Mouse (Mus musculus) heart, adult 8-10 months (tissue): Measurements from ENCODE around the gene Brd1. TPM values are rescaled to one million over a fixed set of nuclear protein-coding genes. Genes with fewer than 3 reads are reported as not detected.
"Not testable (repeated sequence)": the region's sequence is repeated elsewhere in the genome, so short reads cannot be mapped to it uniquely, and the experiment has no call there.

Source experiments
- DNase-seq: peaks from one replicate; pipeline ENCODE4 v3.0.0; 2022; ENCODE audit warnings: low spot score
- total RNA-seq, 4 experiments: library from RNA; stranded (reverse); gene quantifications; 2 replicates each; pipeline ENCODE4 v1.2.4; 2022

The Brd1 gene
- total RNA-seq, 4 experiments from 2014 or later: 26.5 to 29.6 (median 28.6) TPM

GRCm38 (mm10) chr15:88730717-88731116, 3.3 kb downstream of the Brd1 start:
- DNase-seq: no peak

DNA sequence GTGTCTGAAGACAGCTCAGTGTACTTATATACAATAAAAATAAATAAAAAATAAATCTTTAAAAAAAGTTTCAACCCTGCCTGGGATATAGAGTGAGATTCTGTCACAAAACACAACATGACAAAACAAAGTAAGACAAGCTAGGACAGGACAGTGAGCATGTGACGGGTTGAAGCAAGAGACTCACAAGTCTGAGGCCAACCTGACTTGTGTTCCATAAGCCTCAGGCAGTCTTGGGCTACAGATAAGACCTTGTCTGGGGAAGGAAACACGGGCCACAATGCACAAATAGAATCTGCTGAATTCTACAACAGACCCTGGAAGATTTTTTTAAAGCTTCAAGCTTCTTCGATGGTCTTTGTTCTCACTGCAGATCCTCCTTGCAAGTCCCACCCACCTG, 6.8 kb downstream of the Brd1 start:
- DNase-seq: no peak

- no peak for DNase-seq
These were observed 9.0 kb downstream of the Brd1 start for GRCm38 (mm10) chr15:88725036-88725435.

DNA sequence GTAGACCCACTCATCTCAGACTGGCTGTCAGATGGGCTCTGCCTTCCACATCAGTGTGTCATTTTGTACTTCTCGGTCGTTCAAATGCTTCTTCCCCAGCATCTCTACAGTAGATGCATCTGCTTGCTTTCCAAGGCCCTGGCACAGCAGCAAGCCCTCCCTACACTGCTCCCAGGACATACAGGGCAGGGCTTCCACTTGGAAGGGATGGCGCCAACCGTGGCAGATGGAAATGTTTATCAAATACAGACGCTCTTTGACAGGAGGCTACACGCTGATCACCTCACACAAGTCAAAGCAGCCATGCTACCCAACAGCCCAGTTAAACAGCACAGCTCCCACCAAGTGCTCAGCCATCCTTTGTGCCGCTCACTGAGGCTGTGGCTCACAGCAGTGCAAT, 9.7 kb downstream of the Brd1 start:
- no peak for DNase-seq

DNA sequence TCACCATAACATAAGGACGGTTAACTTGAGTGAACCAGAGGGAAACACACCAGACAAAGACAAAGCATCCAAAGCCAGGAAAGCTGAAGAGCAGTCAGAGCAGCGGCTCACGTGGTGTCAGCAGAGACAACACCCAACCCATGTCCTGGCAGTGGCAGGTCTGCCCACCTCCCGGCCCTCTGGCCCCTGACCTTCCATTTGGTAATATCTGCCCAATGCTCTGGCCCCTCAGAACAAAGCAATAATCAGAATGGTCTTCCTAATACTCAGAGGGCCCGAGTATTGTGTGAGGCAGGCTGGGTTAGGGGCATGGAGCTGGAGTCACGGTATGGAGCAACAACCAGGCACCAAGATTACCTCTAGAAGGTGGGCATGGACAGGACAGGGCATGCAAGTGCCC, 10.8 kb downstream of the Brd1 start:
- DNase-seq: no peak

- no peak for DNase-seq
These were observed 16.8 kb downstream of the Brd1 start for GRCm38 (mm10) chr15:88717239-88717638.

GRCm38 (mm10) chr15:88716350-88716749, 17.7 kb downstream of the Brd1 start:
- DNase-seq: no peak

DNA sequence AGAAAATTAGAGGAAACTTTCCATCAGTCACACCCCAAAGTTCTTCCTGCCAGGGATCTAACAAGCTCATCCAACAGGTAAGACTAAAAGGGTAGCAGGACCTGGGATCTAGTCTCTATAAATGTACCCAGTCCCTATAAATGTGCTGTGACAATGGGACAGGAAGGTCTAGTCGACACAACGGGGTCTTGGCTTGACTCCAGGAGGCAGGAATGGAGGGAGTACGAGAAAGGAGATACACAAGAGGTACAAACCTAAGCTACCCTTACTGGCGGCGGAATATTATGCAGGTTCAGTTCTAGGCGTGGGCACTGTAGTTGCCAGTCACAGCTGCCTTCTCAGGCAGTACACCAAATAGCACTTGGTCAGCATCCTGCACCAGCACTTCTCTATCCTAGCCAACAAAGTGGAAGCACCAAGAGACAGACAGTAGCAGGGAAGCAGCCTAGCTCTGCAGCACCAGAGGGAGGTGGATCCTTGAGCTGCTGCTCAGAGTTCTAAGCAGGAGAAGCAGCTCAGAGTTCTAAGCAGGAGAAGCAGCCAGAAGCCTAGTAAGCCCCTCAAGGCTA, 19.9 kb downstream of the Brd1 start:
- no peak for DNase-seq

GRCm38 (mm10) chr15:88712501-88712900, 21.5 kb downstream of the Brd1 start:
- DNase-seq: no peak

- DNase-seq: no peak
These were observed 24.2 kb downstream of the Brd1 start for GRCm38 (mm10) chr15:88709878-88710277.

DNA sequence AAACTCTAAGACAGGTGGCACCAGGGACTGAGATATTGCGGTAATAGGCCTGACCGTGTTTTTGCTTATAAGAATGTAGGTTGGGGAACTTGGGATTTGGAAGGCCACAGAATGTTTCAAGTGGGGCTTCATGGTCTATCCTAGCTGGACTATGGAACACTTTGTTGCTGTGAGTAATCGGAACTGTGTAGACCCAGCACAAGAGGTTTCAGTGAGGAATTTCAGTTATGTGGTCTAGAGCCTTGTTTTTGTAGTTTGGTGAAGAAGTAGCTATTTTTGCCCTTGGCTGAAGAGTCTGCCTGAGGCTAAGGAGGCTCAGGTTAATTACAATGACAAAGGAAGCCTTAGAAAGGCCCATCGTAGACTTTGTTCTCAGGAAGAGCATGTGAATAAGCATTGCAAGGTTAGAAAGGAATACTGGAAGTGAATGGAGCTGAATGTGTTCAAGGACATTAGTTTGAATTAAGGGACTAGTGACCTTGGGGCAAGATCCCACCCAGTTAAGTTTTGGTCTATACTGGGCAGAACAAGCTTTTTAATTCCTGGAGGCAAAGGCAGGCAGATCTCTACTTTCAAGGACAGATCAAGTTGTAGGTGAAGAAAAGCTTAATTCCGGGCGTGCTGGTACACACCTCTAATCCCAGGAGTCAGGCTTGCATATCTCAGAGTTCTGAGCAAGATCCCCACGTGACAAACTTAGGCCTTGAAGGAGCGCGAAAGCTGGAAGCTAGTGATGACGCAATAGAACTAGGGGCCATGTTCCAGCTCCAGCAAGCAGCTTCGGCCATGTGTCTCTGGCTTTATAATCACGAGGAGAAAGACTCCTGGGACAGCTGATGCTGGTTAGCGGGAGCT, 25.1 kb downstream of the Brd1 start:
- no peak for DNase-seq

DNA sequence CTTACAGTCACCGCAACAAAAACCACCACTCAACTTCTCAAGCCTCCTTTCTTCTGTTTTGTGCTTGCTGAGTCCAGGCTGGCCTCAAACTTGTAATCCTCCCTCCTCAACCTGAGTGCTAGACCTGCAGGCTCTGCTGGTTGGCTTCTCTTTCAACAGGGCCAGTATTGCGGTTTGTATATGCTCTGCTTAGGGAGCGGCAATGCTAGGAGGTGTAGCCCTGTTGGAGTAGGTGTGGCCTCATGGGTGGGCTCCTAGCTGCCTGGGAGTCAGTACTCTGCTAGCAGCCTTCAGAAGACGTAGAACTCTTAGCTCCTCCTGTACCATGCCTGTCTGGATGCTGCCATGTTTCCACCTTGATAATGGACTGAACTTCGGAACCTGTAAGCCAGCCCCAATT, 25.8 kb downstream of the Brd1 start:
- no peak for DNase-seq

DNA sequence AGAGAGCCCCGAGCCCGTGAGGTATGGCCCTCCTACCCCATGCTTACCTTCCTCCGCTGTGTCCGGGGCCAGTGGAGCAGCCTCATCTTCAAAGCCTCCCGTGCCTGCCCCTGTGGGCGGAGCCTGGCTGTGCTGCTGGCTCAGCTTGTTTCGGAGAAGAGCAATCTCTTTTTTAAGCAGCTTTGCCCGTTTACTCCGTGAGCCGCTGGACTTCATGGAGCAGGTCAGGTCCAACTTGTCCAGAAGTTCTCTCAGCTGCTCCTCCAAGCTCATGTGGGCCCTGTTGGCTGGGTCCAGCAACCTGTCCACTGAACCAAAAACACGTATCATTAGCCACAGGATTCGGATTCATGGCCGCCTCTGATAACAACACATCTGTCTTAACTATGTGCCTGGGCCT, 27.0 kb downstream of the Brd1 start:
- DNase-seq: not testable (repeated sequence)

- no peak for DNase-seq
These were observed 27.7 kb downstream of the Brd1 start for GRCm38 (mm10) chr15:88706320-88706719.

DNA sequence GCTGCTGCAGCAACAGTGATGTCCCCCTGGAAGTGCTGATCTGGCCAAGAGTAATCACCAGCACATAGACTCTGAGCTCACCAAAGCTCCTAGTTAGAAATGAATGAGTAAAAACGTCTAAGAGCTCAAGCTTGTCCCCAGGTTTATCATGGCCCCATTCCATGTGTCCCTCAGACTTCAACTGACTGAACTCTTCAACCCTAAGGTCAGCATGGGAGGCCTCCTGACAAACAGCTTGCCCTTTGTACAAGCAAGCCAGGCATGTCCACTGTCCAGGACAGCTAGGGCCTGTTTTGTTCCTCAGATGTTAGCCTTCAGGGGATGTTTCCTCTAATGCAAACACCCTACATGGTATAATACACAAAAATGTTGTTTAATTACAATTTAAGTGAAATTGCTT, 29.7 kb downstream of the Brd1 start:
- DNase-seq: no peak

GRCm38 (mm10) chr15:88702501-88702900, 31.5 kb downstream of the Brd1 start:
- peak; percentile 66 for DNase-seq

DNA sequence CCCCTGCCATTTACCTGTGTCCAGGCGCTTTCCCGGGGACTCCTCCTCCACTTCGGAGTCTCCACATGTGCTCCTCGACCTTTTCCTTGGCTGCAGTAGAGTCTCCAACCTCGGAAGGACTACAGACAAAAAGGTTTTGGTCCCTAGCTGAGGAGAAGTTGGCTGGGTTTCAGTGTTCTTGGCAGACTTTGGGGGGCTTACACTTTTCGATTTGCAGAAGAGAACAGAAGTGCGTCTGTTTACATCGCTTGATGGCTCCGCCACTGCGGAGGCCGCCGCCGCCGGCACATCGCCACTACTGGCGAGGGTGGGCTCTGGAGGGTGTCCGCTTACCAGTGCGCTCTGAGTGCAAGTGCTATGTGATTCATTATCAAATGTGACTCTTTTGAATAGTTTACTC, 33.3 kb downstream of the Brd1 start:
- no peak for DNase-seq

DNA sequence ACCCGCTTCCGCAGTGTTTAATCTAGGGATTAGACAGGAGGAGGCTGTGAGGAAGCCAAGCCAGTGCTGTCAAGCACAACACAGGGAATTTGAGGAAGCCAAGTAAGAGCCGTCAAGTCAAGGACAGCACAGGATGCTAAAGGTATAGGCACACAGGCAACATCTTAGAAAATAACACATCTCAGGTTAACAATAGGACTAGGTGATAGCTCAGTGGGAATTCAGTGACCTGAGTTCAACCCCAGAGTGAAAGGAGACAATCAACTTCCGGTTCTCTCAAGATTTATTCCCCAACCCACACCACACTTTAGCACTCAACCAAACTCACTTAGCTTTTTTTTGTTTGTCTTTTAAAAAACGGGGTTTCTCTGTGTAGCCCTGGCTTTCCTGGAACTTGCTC, 34.5 kb downstream of the Brd1 start:
- no peak for DNase-seq

- DNase-seq: no peak
These were observed 36.4 kb downstream of the Brd1 start for GRCm38 (mm10) chr15:88697586-88697985.

- DNase-seq: no peak
These were observed 38.0 kb downstream of the Brd1 start for GRCm38 (mm10) chr15:88696055-88696454.

- peak; percentile 25 for DNase-seq
These were observed 40.0 kb downstream of the Brd1 start for GRCm38 (mm10) chr15:88694033-88694432.

DNA sequence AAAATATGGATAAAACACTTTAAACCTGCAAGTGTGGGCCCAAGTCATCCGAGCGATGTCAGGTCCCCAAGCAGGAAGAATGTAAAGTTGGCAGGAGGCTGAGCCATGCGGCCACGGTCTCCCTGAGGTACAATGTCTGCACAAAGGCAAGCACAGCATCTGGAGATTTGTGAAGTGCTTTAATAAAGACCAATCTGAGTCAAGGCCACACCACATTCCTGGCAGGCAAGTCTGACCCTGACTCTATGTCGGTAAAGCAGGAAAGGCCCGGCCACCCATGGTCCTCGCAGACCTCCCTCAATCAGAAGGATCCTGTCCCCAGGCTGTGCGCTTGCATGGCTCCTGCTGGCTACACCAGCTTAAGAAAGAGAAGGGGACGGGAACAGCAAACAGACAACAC, 41.3 kb downstream of the Brd1 start:
- DNase-seq: no peak

DNA sequence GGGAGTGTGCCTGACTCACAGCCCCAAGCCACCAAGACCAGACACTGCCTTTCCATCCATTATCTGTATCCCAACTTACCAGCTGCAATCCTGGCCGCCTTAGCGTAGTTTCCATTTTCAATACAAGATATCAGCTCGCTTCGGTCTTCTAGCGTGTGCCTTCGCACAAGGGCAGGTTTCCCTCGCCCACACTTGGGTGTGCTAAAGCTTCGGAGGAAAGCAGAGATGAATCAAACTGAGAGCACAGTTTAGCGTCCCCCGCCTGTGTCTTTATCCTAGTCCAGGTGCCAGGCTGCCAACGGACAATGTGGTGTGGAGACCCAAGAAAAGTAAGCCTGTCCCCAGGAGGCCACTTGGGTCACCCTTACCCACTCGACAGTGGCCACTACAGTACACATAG, 42.9 kb downstream of the Brd1 start:
- DNase-seq: no peak
